Mouse (Mus musculus): Measurements from ENCODE around the gene Slc16a3. TPM values are rescaled to one million over a fixed set of nuclear protein-coding genes. Genes with fewer than 3 reads are reported as not detected.
A peak's percentile ranks its signal among the peaks of the same experiment; 100 is the strongest.

Gene Slc16a3
- total and polyA plus RNA-seq, 3 experiments = 4.3 to 15.5 (median 13.1) TPM

GRCm38 (mm10) chr11:120979711-120980426 is 31.6 kb downstream of the Slc16a3 start:
- ATAC-seq (ENCODE audit: extremely low read depth, insufficient number of reproducible peaks, low FRiP score, poor library complexity, severe bottlenecking) (no peak), DNase-seq (ENCODE audit: low spot score) (no peak)
- peak overlapping the region; percentile 24; the same call in 1 of the 2 replicates for H3K4me3 ChIP-seq (ENCODE audit: low read depth, low read length)
- TF ChIP-seq GATA1 (IDR thresholded peaks at IDR 0.05; ENCODE audit: borderline replicate concordance, low read length) = no peak
- TF ChIP-seq CTCF (IDR thresholded peaks at IDR 0.05; ENCODE audit: low read depth, low read length) = no peak
- TF ChIP-seq POLR2AphosphoS5 (IDR thresholded peaks at IDR 0.05; ENCODE audit: insufficient replicate concordance, low read depth, low read length) = no peak
- no peak for TF ChIP-seq GATA2 (IDR thresholded peaks at IDR 0.05; ENCODE audit: borderline replicate concordance, low read depth, low read length)
- no peak for TF ChIP-seq TAL1 (conservative IDR thresholded peaks at IDR 0.05; ENCODE audit: low read depth, low read length)
- peaks cover 72% of the 10 kb centered on the region for H3K4me1 ChIP-seq (ENCODE audit: insufficient read depth, low read depth, low read length)
- H3K36me3 ChIP-seq (replicated peaks) = peaks cover 92% of the 10 kb centered on the region
- no peaks in the 10 kb centered on the region for H3K9me3 ChIP-seq (replicated peaks)
- no peaks in the 10 kb centered on the region for H3K27me3 ChIP-seq (ENCODE audit: insufficient read depth, low read length)

GRCm38 (mm10) chr11:120980427-120981035 is 32.3 kb downstream of the Slc16a3 start:
- Histone ChIP-seq H3K4me1 (ENCODE audit: insufficient read depth, low read depth, low read length) (peaks cover 74% of the 10 kb centered on the region), H3K4me3 (ENCODE audit: low read depth, low read length) (peak overlapping the region; percentile 39; the same call in 1 of the 2 replicates), H3K9me3 (replicated peaks) (no peaks in the 10 kb centered on the region), H3K27me3 (ENCODE audit: insufficient read depth, low read length) (no peaks in the 10 kb centered on the region), H3K36me3 (replicated peaks) (peaks cover 92% of the 10 kb centered on the region)
- DNase-seq (ENCODE audit: low spot score) (peak; percentile 54), ATAC-seq (ENCODE audit: extremely low read depth, insufficient number of reproducible peaks, low FRiP score, poor library complexity, severe bottlenecking) (peak; percentile 67)
- TF ChIP-seq TAL1 (conservative IDR thresholded peaks at IDR 0.05; ENCODE audit: low read depth, low read length) (peak; percentile 80), GATA1 (IDR thresholded peaks at IDR 0.05; ENCODE audit: borderline replicate concordance, low read length) (no peak)

- Histone ChIP-seq H3K9me3 (replicated peaks) (no peaks in the 10 kb centered on the region), H3K4me1 (ENCODE audit: insufficient read depth, low read depth, low read length) (peaks cover 80% of the 10 kb centered on the region), H3K36me3 (replicated peaks) (peaks cover 93% of the 10 kb centered on the region), H3K27me3 (ENCODE audit: insufficient read depth, low read length) (no peaks in the 10 kb centered on the region), H3K4me3 (ENCODE audit: low read depth, low read length) (no peak overlapping the region)
- TF ChIP-seq CTCF (IDR thresholded peaks at IDR 0.05; ENCODE audit: low read depth, low read length) (no peak), POLR2AphosphoS5 (IDR thresholded peaks at IDR 0.05; ENCODE audit: insufficient replicate concordance, low read depth, low read length) (no peak), GATA2 (IDR thresholded peaks at IDR 0.05; ENCODE audit: borderline replicate concordance, low read depth, low read length) (no peak), TAL1 (conservative IDR thresholded peaks at IDR 0.05; ENCODE audit: low read depth, low read length) (no peak), GATA1 (IDR thresholded peaks at IDR 0.05; ENCODE audit: borderline replicate concordance, low read length) (no peak)
- ATAC-seq (ENCODE audit: extremely low read depth, insufficient number of reproducible peaks, low FRiP score, poor library complexity, severe bottlenecking) (no peak), DNase-seq (ENCODE audit: low spot score) (no peak)
Measured at GRCm38 (mm10) chr11:120981661-120982060, 33.4 kb downstream of the Slc16a3 start.

- no peak for TF ChIP-seq CTCF (IDR thresholded peaks at IDR 0.05; ENCODE audit: low read depth, low read length)
- TF ChIP-seq TAL1 (conservative IDR thresholded peaks at IDR 0.05; ENCODE audit: low read depth, low read length) = no peak
- no peak for TF ChIP-seq GATA1 (IDR thresholded peaks at IDR 0.05; ENCODE audit: borderline replicate concordance, low read length)
- no peak for TF ChIP-seq POLR2AphosphoS5 (IDR thresholded peaks at IDR 0.05; ENCODE audit: insufficient replicate concordance, low read depth, low read length)
- no peak for TF ChIP-seq GATA2 (IDR thresholded peaks at IDR 0.05; ENCODE audit: borderline replicate concordance, low read depth, low read length)
- Histone ChIP-seq H3K4me1 (ENCODE audit: insufficient read depth, low read depth, low read length) (peaks cover 82% of the 10 kb centered on the region), H3K9me3 (replicated peaks) (no peaks in the 10 kb centered on the region), H3K4me3 (ENCODE audit: low read depth, low read length) (no peak overlapping the region), H3K36me3 (replicated peaks) (peaks cover 93% of the 10 kb centered on the region), H3K27me3 (ENCODE audit: insufficient read depth, low read length) (no peaks in the 10 kb centered on the region)
- DNase-seq (ENCODE audit: low spot score) (no peak), ATAC-seq (ENCODE audit: extremely low read depth, insufficient number of reproducible peaks, low FRiP score, poor library complexity, severe bottlenecking) (no peak)
Measured at GRCm38 (mm10) chr11:120982459-120982858, 34.2 kb downstream of the Slc16a3 start.

- no peak for TF ChIP-seq GATA2 (IDR thresholded peaks at IDR 0.05; ENCODE audit: borderline replicate concordance, low read depth, low read length)
- TF ChIP-seq TAL1 (conservative IDR thresholded peaks at IDR 0.05; ENCODE audit: low read depth, low read length) = no peak
- DNase-seq (ENCODE audit: low spot score) (no peak), ATAC-seq (ENCODE audit: extremely low read depth, insufficient number of reproducible peaks, low FRiP score, poor library complexity, severe bottlenecking) (no peak)
- peaks cover 93% of the 10 kb centered on the region for H3K4me1 ChIP-seq (ENCODE audit: insufficient read depth, low read depth, low read length)
- no peak overlapping the region for H3K4me3 ChIP-seq (ENCODE audit: low read depth, low read length)
- H3K27me3 ChIP-seq (ENCODE audit: insufficient read depth, low read length) = no peaks in the 10 kb centered on the region
- no peaks in the 10 kb centered on the region for H3K9me3 ChIP-seq (replicated peaks)
- peaks cover 93% of the 10 kb centered on the region for H3K36me3 ChIP-seq (replicated peaks)
Measured at GRCm38 (mm10) chr11:120984448-120985330, 36.4 kb downstream of the Slc16a3 start.

GRCm38 (mm10) chr11:120987608-120988007 is 39.3 kb downstream of the Slc16a3 start:
- H3K36me3 ChIP-seq (replicated peaks) = peaks cover 81% of the 10 kb centered on the region
- peaks cover 85% of the 10 kb centered on the region for H3K4me1 ChIP-seq (ENCODE audit: insufficient read depth, low read depth, low read length)
- DNase-seq (ENCODE audit: low spot score) (no peak), ATAC-seq (ENCODE audit: extremely low read depth, insufficient number of reproducible peaks, low FRiP score, poor library complexity, severe bottlenecking) (no peak)
- no peak overlapping the region for H3K4me3 ChIP-seq (ENCODE audit: low read depth, low read length)
- H3K27me3 ChIP-seq (ENCODE audit: insufficient read depth, low read length) = no peaks in the 10 kb centered on the region
- TF ChIP-seq CTCF (IDR thresholded peaks at IDR 0.05; ENCODE audit: low read depth, low read length) (no peak), GATA1 (IDR thresholded peaks at IDR 0.05; ENCODE audit: borderline replicate concordance, low read length) (no peak), POLR2AphosphoS5 (IDR thresholded peaks at IDR 0.05; ENCODE audit: insufficient replicate concordance, low read depth, low read length) (no peak), GATA2 (IDR thresholded peaks at IDR 0.05; ENCODE audit: borderline replicate concordance, low read depth, low read length) (no peak), TAL1 (conservative IDR thresholded peaks at IDR 0.05; ENCODE audit: low read depth, low read length) (no peak)
- H3K9me3 ChIP-seq (replicated peaks) = no peaks in the 10 kb centered on the region
